In the genomic region with DNA sequence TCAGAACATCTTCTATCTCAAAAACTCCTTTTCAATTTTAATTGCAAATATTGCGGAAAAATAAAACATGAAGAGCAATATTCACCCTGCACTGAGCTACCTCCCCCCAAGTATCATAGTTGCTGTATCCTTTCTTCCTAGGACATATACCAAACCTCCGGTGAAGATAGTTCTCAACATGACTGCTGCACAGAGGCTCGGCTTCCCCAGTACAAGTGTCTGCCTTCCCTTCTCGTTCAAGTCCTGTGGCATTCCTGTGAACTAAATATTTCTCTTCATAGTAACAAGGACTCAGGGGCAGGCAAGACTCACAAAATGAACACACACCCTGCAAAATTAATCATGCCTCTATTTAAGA, we compare ENCODE assay signal across 23 mouse cellular contexts. TPM values are rescaled to one million over a fixed set of nuclear protein-coding genes. Genes with fewer than 3 reads are reported as not detected.
"Had no signal": no experiment of that assay in that cellular context is flagged by ENCODE, and none has a peak within 500 bp of the region (broad histone marks: within the 10 kb centered on the region; RNA-seq: fewer than 3 reads in every experiment).

No protein-coding gene starts in this region.

- H3K27ac ChIP-seq: liver, embryonic 13.5 days; liver, embryonic 15.5 days; macrophage; midbrain, embryonic 12.5 days; midbrain, embryonic 15.5 days; neural tube, embryonic 12.5 days had no signal

- H3K9me3 ChIP-seq: liver, embryonic 13.5 days; liver, embryonic 15.5 days; megakaryocyte, embryonic 14.5 days; midbrain, embryonic 12.5 days; midbrain, embryonic 15.5 days; neural tube, embryonic 12.5 days had no signal

- DNase-seq: liver, embryonic 13.5 days; liver, postnatal 0 days; lung, adult 2 months; retina, postnatal 1 day; right cerebral cortex, adult 18-20 months; right cerebral cortex, postnatal 25 days; right cerebral cortex, postnatal 4 days; spleen, adult 18-20 months; thymus, adult 18-20 months; thymus, postnatal 14 days; thymus, postnatal 36 days had no signal

- H3K36me3 ChIP-seq: liver, embryonic 13.5 days; liver, embryonic 15.5 days; midbrain, embryonic 12.5 days; midbrain, embryonic 15.5 days; neural tube, embryonic 12.5 days had no signal

- H3K27me3 ChIP-seq: liver, embryonic 13.5 days; liver, embryonic 15.5 days; megakaryocyte, embryonic 14.5 days; midbrain, embryonic 12.5 days; midbrain, embryonic 15.5 days; neural tube, embryonic 12.5 days had no signal

- H3K4me3 ChIP-seq: liver, embryonic 13.5 days; liver, embryonic 15.5 days; megakaryocyte, embryonic 14.5 days; midbrain, embryonic 12.5 days; midbrain, embryonic 15.5 days; neural tube, embryonic 12.5 days had no signal

- H3K4me1 ChIP-seq: liver, embryonic 13.5 days; liver, embryonic 15.5 days; megakaryocyte, embryonic 14.5 days; midbrain, embryonic 12.5 days; midbrain, embryonic 15.5 days; neural tube, embryonic 12.5 days had no signal

- H3K9ac ChIP-seq: liver, embryonic 13.5 days; liver, embryonic 15.5 days; liver, postnatal 0 days; midbrain, embryonic 12.5 days; midbrain, embryonic 15.5 days; neural tube, embryonic 12.5 days had no signal

- ATAC-seq: liver, postnatal 0 days; midbrain, embryonic 15.5 days had no signal

- H3K4me2 ChIP-seq: liver, embryonic 11.5 days; liver, embryonic 13.5 days; liver, embryonic 15.5 days; midbrain, embryonic 12.5 days; midbrain, embryonic 15.5 days; neural tube, embryonic 12.5 days had no signal

RNA-seq across cellular contexts. Expression of a gene that starts 16.0 kb away (rescaled TPM):
- polyA plus RNA-seq: liver, embryonic 11.5 days; liver, embryonic 13.5 days; liver, embryonic 15.5 days; liver, postnatal 0 days; lung, adult 2 months; macrophage; midbrain, embryonic 12.5 days; midbrain, embryonic 15.5 days; midbrain, postnatal 0 days; neural tube, embryonic 12.5 days; neural tube, embryonic 14.5 days; small intestine, adult 2 months; stomach, embryonic 14.5 days; thymus, postnatal 0 days had no signal
